Mouse (Mus musculus) liver, embryonic 14.5 days (tissue): ENCODE data around the gene Enah. TPM values are rescaled to one million over a fixed set of nuclear protein-coding genes. Genes with fewer than 3 reads are reported as not detected.

Experiments
- ATAC-seq: fragments of 200-750 bp; cut with Nextera tagmentation; 2 replicates; pipeline ENCODE4 v1.8.0; 2017; ENCODE audit warnings: moderate number of reproducible peaks, mild to moderate bottlenecking, moderate library complexity; ENCODE audit not compliant: insufficient read depth
- DNase-seq, 3 experiments: peaks; one replicate each; pipeline ENCODE4 v3.0.0-alpha.2; 2012 to 2013; ENCODE audit warnings: low read depth in 3 of 3, low spot score in 3 of 3
- H3K27ac ChIP-seq: fragments of 300-500 bp; sonication (generic); 2 replicates; pipeline ENCODE4 v1.5.1; 2014; ENCODE audit warnings: moderate library complexity, mild to moderate bottlenecking, control low read depth, inconsistent platforms
- H3K27me3 ChIP-seq: fragments of 300-500 bp; sonication (generic); 2 replicates; pipeline ENCODE4 v1.6.1; 2014; ENCODE audit warnings: mild to moderate bottlenecking, low read length, moderate library complexity; ENCODE audit not compliant: control insufficient read depth, insufficient read depth
- H3K36me3 ChIP-seq: fragments of 300-500 bp; sonication (generic); replicated peaks from 2 replicates; pipeline ENCODE4 v1.6.1; 2014; ENCODE audit warnings: low read depth; ENCODE audit not compliant: control insufficient read depth, insufficient read depth
- H3K4me1 ChIP-seq, 2 experiments: fragments of 200-500 bp in 1 of 2; fragments of 300-500 bp in 1 of 2; sonication (generic) in 1 of 2; replicated peaks; 2 replicates each; pipeline ENCODE4 v1.6.1; 2012 to 2014; ENCODE audit warnings: antibody characterized with exemption in 1 of 2, inconsistent platforms in 1 of 2, low read length in 1 of 2; ENCODE audit not compliant: control insufficient read depth in 2 of 2, insufficient read depth in 2 of 2
- H3K4me2 ChIP-seq: fragments of 300-500 bp; sonication (generic); 2 replicates; pipeline ENCODE4 v1.6.1; 2014; ENCODE audit warnings: low read depth, mild to moderate bottlenecking, control low read depth, moderate library complexity
- H3K4me3 ChIP-seq, 2 experiments: fragments of 200-500 bp in 1 of 2; fragments of 300-500 bp in 1 of 2; sonication (generic) in 1 of 2; 2 replicates each; pipeline ENCODE4 v1.5.1; 2012 to 2014; ENCODE audit warnings: low read depth in 2 of 2, low read length in 2 of 2, mild to moderate bottlenecking in 2 of 2, control low read depth in 1 of 2, inconsistent platforms in 1 of 2, moderate library complexity in 1 of 2; ENCODE audit not compliant: insufficient read depth in 1 of 2
- H3K9ac ChIP-seq: fragments of 300-500 bp; sonication (generic); replicated peaks from 2 replicates; pipeline ENCODE4 v1.6.1; 2014; ENCODE audit warnings: mild to moderate bottlenecking, control low read depth, moderate library complexity
- H3K9me3 ChIP-seq: fragments of 300-500 bp; sonication (generic); 2 replicates; pipeline ENCODE4 v1.6.1; 2016; ENCODE audit warnings: low read length, mixed read lengths; ENCODE audit not compliant: control insufficient read depth
- CTCF ChIP-seq: IDR thresholded peaks from 2 replicates; pipeline ENCODE4 v1.5.1; 2016; ENCODE audit warnings: antibody characterized with exemption, low read depth, control low read depth
- EP300 ChIP-seq: IDR thresholded peaks from 2 replicates; pipeline ENCODE4 v1.6.1; 2016; ENCODE audit warnings: antibody characterized with exemption, low read depth
- WGBS: fragments of 180-500 bp; shearing (Covaris S2); extraction: QIAGEN DNeasy Blood & Tissue Kit; methylation state at CpG from one replicate; pipeline ENCODE4 v1.1.7; 2014; ENCODE audit not compliant: insufficient replicate concordance; 5-methylcytosine and 5-hydroxymethylcytosine counted together
- polyA plus RNA-seq, 2 experiments: library from polyadenylated mRNA; depleted of rRNA in 1 of 2; stranded (reverse) in 1 of 2; unstranded in 1 of 2; fragments of >200 nt; fragmentation: Nextera tagmentation in 1 of 2; extraction: Ambion mirVana in 1 of 2; gene quantifications; 2 replicates each; pipeline versions ENCODE4 v1.2.1 to v1.2.3; 2012 to 2014

The Enah gene
- polyA plus RNA-seq, 2 experiments = 0.44 to 0.99 TPM

DNA sequence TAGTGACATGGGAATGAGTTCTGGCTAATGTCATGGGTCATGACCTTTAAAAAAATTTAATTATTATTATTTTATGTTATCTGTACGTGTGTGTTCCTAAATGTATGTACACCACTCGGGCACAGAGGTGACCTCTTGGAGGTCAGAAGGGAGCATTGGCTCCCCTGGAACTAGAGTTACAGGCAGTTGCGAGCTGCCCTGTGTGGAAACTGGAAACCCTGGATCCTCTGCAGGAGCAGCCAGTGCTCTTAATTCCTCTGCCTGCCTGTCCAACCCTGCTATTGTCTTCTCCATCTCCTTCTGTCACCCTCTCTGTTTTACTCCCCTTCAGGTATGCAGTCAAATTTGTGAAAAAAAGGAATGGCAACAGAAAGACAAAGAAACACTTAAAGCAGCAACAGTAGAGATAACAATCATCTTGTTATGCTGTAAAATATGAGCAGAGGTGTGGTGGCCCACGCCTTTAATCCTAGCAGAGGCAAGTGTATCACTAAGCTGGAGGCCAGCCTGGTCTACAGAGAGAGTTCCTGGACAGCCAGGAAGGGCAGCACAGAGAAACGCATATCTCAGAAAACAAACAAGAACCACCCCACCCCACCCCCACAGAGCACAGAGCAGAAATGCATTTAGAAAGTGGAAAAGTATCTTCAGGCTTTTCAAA, 10.3 kb upstream of the Enah start:
- Histone ChIP-seq H3K4me1 (no peaks in the 10 kb centered on the region), H3K27me3 (no peaks in the 10 kb centered on the region), H3K9ac (no peak overlapping the region), H3K36me3 (no peaks in the 10 kb centered on the region), H3K9me3 (no peaks in the 10 kb centered on the region), H3K4me2 (no peak overlapping the region), H3K27ac (no peak overlapping the region), H3K4me3 (no peak overlapping the region)
- DNase-seq (no peak), ATAC-seq (no peak)
- WGBS = 56% methylated on average over 5 of the region's 5 CpGs
- TF ChIP-seq CTCF (no peak), EP300 (no peak)

DNA sequence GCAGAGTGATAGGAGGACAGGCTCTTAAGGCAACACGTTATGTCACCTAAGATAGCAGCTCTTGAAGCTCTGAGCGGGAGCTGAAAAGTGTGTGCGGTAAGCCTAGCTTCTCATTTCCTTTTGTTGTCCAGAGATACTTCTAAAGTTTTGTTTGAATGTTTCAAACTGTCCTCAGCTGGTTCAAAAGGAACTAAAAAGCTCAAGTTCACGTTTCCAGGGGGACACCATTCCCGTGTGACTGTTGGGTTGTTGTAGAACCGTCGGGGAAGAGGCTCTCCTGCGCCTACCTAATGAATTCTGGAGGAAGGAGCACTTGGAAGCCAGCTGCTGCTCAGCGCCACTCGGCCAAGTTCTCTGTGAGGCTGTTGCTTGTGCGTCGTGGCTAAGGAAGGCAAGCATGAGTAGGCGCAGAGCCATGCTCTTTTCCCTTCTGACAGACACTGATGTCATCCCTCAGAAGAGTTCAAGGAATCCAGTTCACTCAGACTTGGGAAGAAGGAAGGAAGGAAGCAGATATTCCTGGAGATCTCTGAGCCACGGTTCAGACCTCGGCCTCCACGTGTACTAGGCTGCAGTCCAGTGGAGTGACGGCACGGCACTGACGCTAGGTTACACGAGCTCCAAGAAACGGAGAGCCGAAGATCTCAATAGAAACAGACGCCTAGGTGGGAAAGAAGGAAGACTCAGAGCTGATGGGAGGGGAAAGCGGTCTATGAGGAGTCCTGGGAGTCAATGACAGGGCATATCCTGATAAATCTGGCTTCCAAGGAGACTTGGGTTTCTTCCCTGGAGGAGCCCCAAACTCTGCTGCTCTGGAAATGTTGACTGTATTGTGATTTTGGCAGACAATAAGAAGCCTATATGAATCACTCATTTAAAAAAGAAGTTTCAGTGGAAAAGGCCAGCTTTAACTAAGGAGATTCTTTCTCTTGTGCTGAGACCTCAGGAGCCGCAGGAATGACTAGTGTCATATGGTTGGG, 8.7 kb upstream of the Enah start:
- 62% methylated on average over 25 of the region's 25 CpGs for WGBS
- H3K27ac ChIP-seq = no peak overlapping the region
- H3K4me3 ChIP-seq = no peak overlapping the region
- ATAC-seq = no peak
- no peaks in the 10 kb centered on the region for H3K36me3 ChIP-seq
- TF ChIP-seq EP300 (no peak), CTCF (no peak)
- no peak for DNase-seq
- H3K27me3 ChIP-seq = no peaks in the 10 kb centered on the region
- no peak overlapping the region for H3K9ac ChIP-seq
- no peaks in the 10 kb centered on the region for H3K4me1 ChIP-seq
- H3K9me3 ChIP-seq = no peaks in the 10 kb centered on the region
- H3K4me2 ChIP-seq = no peak overlapping the region

DNA sequence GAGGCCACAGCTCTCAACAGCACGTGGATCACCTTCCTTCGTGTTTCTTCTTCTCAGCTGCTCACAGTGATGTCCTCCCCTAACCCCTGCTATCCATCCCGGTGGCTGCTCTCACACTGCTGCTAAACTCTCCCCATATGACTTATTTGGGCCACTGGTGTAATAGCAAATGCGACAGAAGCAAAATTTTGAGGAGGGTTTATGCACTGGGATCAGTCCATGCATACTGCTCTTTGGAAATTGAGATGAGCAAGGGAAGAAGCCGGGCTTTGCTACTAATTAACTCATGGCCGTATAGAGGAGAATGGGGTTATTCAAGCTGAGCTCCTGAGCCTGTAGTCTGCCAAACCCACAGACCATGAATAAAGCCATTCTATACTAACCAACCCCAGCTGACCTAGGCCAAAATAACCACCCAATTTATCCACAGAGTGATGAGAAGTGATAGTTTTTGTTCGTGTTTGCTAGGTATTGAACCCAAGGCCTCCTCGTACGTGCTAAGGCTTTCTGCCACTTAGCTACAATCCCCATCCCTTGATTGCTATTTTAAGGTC, 7.7 kb upstream of the Enah start:
- no peak for TF ChIP-seq CTCF
- no peak for TF ChIP-seq EP300
- Histone ChIP-seq H3K4me1 (no peaks in the 10 kb centered on the region), H3K9ac (no peak overlapping the region), H3K27ac (no peak overlapping the region), H3K4me2 (no peak overlapping the region), H3K4me3 (no peak overlapping the region), H3K9me3 (no peaks in the 10 kb centered on the region), H3K36me3 (no peaks in the 10 kb centered on the region), H3K27me3 (no peaks in the 10 kb centered on the region; the same call in 1 of the 2 replicates)
- 70% methylated on average over 9 of the region's 9 CpGs for WGBS
- DNase-seq (no peak), ATAC-seq (no peak)

DNA sequence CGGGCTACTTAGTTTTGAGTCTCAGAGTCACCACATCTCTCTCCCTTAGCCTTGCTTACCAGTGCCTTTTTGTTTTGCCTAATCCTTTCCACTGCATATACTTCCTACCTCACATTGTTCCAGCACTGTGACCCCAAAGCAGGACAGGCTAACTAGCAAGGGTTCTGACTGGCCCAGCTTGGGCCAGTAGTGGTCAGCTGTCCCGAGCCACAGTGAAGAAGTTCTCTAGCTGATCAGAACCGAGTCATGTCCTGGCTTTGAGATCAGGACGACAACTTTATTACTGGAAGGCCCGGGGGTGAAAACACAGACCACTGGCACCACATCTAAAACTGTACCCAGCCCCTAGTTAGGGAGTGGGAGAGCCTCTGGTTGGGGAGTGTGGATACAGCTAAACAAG, 7.0 kb upstream of the Enah start:
- Histone ChIP-seq H3K9me3 (no peaks in the 10 kb centered on the region), H3K4me1 (no peaks in the 10 kb centered on the region), H3K27ac (no peak overlapping the region), H3K9ac (no peak overlapping the region), H3K4me3 (no peak overlapping the region), H3K4me2 (no peak overlapping the region), H3K36me3 (no peaks in the 10 kb centered on the region), H3K27me3 (peaks cover 6% of the 10 kb centered on the region)
- TF ChIP-seq EP300 (no peak), CTCF (no peak)
- 57% methylated on average over 5 of the region's 5 CpGs for WGBS
- no peak for ATAC-seq
- DNase-seq = no peak

DNA sequence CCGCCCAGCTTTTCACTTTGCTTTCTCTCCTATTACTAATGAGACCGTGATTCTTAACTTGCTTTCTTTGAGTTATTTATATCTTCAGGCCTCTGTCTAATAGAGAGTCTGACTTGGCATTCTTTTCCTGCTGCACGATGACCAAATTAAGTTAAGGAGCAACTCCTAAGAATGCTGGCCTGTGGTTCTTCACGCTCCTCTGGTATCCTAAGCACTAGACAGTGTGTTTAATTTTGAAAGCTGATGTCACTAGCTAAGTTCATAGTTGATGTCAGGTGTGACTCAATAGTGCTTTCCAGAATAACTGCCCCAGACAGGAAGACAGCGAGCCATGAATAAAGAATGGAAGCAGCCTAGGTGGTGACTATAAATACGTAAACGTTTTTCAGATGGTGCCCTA, 6.3 kb upstream of the Enah start:
- ATAC-seq (no peak), DNase-seq (no peak)
- H3K4me2 ChIP-seq = no peak overlapping the region
- H3K27ac ChIP-seq = no peak overlapping the region
- H3K4me3 ChIP-seq = no peak overlapping the region
- no peaks in the 10 kb centered on the region for H3K36me3 ChIP-seq
- no peaks in the 10 kb centered on the region for H3K9me3 ChIP-seq
- no peak overlapping the region for H3K9ac ChIP-seq
- H3K4me1 ChIP-seq = no peaks in the 10 kb centered on the region
- WGBS = 64% methylated on average over 7 of the region's 7 CpGs
- peaks cover 13% of the 10 kb centered on the region for H3K27me3 ChIP-seq
- no peak for TF ChIP-seq CTCF
- TF ChIP-seq EP300 = no peak
